Mouse (Mus musculus) midbrain, postnatal 0 days (tissue): Measurements from ENCODE around the gene Tfap2c. TPM values are rescaled to one million over a fixed set of nuclear protein-coding genes. Genes with fewer than 3 reads are reported as not detected.

Experiments used
- ATAC-seq: fragments of 200-750 bp; cut with Nextera tagmentation; 2 replicates; pipeline ENCODE4 v1.8.0; 2017; ENCODE audit warnings: moderate number of reproducible peaks, mild to moderate bottlenecking, moderate TSS enrichment, moderate library complexity; ENCODE audit not compliant: low FRiP score
- DNase-seq: peaks from one replicate; pipeline ENCODE4 v3.0.0-alpha.2; 2015; ENCODE audit warnings: low spot score
- H3K27ac ChIP-seq: fragments of 300-500 bp; sonication (generic); 2 replicates; pipeline ENCODE4 v1.5.1; 2014; ENCODE audit warnings: low read depth, mild to moderate bottlenecking, low read length, mixed read lengths
- H3K27me3 ChIP-seq: fragments of 300-500 bp; sonication (generic); 2 replicates; pipeline ENCODE4 v1.6.1; 2014; ENCODE audit warnings: low read length, control low read depth, mixed read lengths; ENCODE audit not compliant: insufficient read depth
- H3K36me3 ChIP-seq: fragments of 300-500 bp; sonication (generic); 2 replicates; pipeline ENCODE4 v1.6.1; 2014; ENCODE audit warnings: low read length, control low read depth, mixed read lengths; ENCODE audit not compliant: insufficient read depth
- H3K4me1 ChIP-seq: fragments of 300-500 bp; sonication (generic); 2 replicates; pipeline ENCODE4 v1.6.1; 2014; ENCODE audit warnings: mild to moderate bottlenecking, control low read depth, antibody characterized with exemption, low read length, mixed read lengths; ENCODE audit not compliant: insufficient read depth
- H3K4me2 ChIP-seq: fragments of 300-500 bp; sonication (generic); 2 replicates; pipeline ENCODE4 v1.6.1; 2014; ENCODE audit warnings: low read depth, mild to moderate bottlenecking, low read length, mixed read lengths; ENCODE audit not compliant: poor library complexity, severe bottlenecking
- H3K4me3 ChIP-seq: fragments of 300-500 bp; sonication (generic); 2 replicates; pipeline ENCODE4 v1.5.1; 2014; ENCODE audit warnings: low read depth, mild to moderate bottlenecking, low read length, moderate library complexity
- H3K9ac ChIP-seq: fragments of 300-500 bp; sonication (generic); replicated peaks from 2 replicates; pipeline ENCODE4 v1.6.1; 2014; ENCODE audit warnings: mild to moderate bottlenecking, low read length, moderate library complexity, mixed read lengths; ENCODE audit not compliant: poor library complexity, severe bottlenecking
- H3K9me3 ChIP-seq: fragments of 300-500 bp; sonication (generic); 2 replicates; pipeline ENCODE4 v1.6.1; 2016; ENCODE audit warnings: low read length, control low read depth
- CTCF ChIP-seq: IDR thresholded peaks from 2 replicates; pipeline ENCODE4 v1.5.1; 2016; ENCODE audit warnings: antibody characterized with exemption, mild to moderate bottlenecking
- WGBS: fragments of 180-500 bp; shearing (Covaris S2); extraction: QIAGEN DNeasy Blood & Tissue Kit; methylation state at CpG from one replicate; pipeline ENCODE4 v1.1.7; 2014; 5-methylcytosine and 5-hydroxymethylcytosine counted together
- polyA plus RNA-seq: library from polyadenylated mRNA; unstranded; fragments of >200 nt; fragmentation: Nextera tagmentation; extraction: Ambion mirVana; gene quantifications from 2 replicates; pipeline ENCODE4 v1.2.1, GENCODE M21; 2015
- total RNA-seq: library from RNA; depleted of rRNA; stranded (reverse); fragments of >200 nt; gene quantifications from 2 replicates; pipeline ENCODE4 v1.2.3, GENCODE M21; 2014; rRNA removed

Gene Tfap2c
- total RNA-seq (0.24 TPM in 1 of 2 replicates, not detected in the other), polyA plus RNA-seq (not detected in 2 replicates)

DNA sequence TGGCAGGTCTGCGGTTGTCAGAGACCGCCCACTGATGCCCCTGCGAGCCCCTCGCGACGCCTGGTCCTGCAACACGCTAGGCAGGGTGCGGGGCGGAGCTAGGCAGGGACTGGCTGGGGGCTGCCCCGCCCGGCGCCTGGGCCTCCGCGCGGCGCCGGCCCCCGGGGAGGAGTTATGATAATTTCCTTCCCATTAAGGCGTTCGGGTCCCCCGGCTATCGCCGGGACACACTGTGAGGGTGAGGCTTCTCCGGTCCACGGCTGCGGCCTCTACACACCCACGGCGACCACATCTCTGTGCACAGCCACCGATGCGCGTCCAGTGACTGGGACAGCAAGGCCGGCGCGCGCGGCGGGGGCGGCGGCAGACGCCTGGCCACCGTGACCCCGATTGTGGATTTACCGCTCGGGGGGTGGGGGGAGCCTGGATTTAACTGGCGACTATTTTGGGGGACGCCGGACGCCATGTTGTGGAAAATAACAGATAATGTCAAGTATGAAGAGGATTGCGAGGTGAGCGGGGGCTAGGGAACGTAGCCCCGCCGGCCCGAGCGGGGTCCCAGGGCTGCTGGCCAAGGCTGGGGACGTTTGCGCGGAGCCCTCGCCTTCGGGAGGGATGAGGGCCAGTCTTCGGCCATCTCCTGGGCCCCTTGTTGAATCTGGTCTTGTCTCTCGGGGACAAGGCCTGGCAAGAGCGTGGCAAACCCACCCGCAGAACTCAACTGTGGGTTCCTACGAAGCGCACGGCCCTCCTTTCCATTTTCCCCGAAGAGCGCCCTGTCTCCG, at the start of gene Tfap2c:
Tfap2c (plus strand) TSS at position 223 of the 785 bp plus-strand sequence.
- Histone ChIP-seq H3K36me3 (no peaks in the 10 kb centered on the region), H3K4me2 (no peak within 1 kb of the TSS), H3K4me3 (no peak within 1 kb of the TSS), H3K9me3 (no peaks in the 10 kb centered on the region), H3K4me1 (no peaks in the 10 kb centered on the region), H3K27me3 (peaks cover 82% of the 10 kb centered on the region), H3K9ac (no peak within 1 kb of the TSS), H3K27ac (no peak within 1 kb of the TSS)
- DNase-seq (no peak), ATAC-seq (no peak)
- WGBS = under 1% methylated on average over 70 of the region's 70 CpGs
- TF ChIP-seq CTCF = no peak

DNA sequence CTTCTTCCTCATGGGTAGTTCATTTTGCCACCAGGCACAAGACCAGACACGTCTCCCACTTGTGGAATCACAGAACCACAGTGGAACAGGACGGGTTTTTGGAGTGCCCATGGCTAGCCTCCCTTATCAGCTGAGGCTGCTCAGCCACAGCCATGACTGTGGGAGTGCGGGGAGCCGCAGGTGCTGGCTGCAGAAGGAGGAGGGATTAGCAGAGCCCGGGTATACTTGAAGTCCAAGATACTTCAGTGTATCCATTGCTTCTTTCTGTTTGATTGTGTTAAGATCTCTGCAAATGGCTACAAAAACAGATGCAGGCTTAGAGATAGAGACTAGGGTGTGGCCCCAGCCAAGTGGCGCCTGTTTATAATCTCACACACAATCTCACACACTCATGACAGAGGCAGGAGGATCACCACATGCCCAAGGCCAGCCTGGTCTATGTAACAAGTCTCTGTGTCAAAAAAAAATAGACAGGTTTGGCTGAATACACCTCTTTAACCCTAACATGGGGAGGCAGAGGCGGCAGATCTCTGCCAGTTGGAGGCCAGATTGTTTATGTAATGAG, 48.6 kb upstream of the Tfap2c start:
- no peak overlapping the region for H3K4me3 ChIP-seq
- no peak overlapping the region for H3K4me2 ChIP-seq
- ATAC-seq (no peak), DNase-seq (no peak)
- no peak overlapping the region for H3K27ac ChIP-seq
- H3K36me3 ChIP-seq = no peaks in the 10 kb centered on the region
- no peaks in the 10 kb centered on the region for H3K9me3 ChIP-seq
- no peak for TF ChIP-seq CTCF
- WGBS = 50% methylated on average over 7 of the region's 7 CpGs
- H3K27me3 ChIP-seq = no peaks in the 10 kb centered on the region
- H3K9ac ChIP-seq = no peak overlapping the region
- no peaks in the 10 kb centered on the region for H3K4me1 ChIP-seq

DNA sequence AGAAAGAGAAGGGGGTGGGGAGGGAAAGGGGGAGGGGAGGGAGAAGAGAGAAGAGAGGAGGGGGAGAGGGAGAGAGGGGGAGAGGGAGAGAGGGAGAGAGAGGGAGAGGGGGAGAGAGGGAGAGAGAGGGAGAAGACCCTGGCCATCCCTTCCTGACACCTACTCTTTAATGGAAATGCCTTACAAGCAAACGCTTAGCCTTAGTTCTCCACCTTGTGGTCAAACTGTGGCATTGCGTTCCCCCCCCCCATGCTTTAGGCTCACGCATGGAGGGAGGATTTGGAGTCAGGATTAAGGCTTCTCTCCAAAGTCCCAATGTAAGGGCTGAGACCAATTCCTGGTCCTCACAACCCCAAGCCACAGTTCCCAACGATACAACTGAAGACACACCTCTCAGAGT, 48.1 kb upstream of the Tfap2c start:
- Histone ChIP-seq H3K4me2 (no peak overlapping the region), H3K9ac (no peak overlapping the region), H3K27ac (no peak overlapping the region), H3K36me3 (no peaks in the 10 kb centered on the region), H3K4me3 (no peak overlapping the region), H3K9me3 (no peaks in the 10 kb centered on the region), H3K27me3 (no peaks in the 10 kb centered on the region), H3K4me1 (no peaks in the 10 kb centered on the region)
- WGBS = 0% methylated on average over 4 of the region's 4 CpGs
- TF ChIP-seq CTCF = peak; percentile 82
- DNase-seq = peak; percentile 71
- no peak for ATAC-seq

DNA sequence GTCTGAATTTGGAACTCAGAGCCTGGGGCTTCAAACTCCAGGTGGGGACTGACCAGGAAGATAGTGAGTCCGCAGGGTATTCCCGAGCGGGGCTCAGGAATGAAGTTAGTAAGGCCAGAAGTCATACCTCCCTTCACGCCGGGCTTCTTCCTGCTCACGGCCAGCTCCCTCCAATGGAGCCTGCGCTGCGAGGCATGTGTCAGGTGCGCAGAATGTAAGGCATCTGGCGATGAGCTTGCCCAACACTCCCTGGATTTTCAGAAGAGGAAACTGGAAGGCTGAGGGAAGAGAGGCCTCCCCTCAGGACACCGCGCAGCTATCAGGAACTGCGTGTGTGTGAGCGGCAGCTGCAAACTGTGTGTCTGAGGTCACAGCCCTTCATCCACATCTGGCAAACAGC, 47.2 kb upstream of the Tfap2c start:
- no peaks in the 10 kb centered on the region for H3K36me3 ChIP-seq
- H3K9ac ChIP-seq = no peak overlapping the region
- H3K27ac ChIP-seq = no peak overlapping the region
- H3K4me3 ChIP-seq = no peak overlapping the region
- TF ChIP-seq CTCF = no peak
- ATAC-seq = no peak
- H3K9me3 ChIP-seq = no peaks in the 10 kb centered on the region
- H3K27me3 ChIP-seq = no peaks in the 10 kb centered on the region
- WGBS = 82% methylated on average over 14 of the region's 14 CpGs
- no peaks in the 10 kb centered on the region for H3K4me1 ChIP-seq
- DNase-seq = no peak
- no peak overlapping the region for H3K4me2 ChIP-seq

DNA sequence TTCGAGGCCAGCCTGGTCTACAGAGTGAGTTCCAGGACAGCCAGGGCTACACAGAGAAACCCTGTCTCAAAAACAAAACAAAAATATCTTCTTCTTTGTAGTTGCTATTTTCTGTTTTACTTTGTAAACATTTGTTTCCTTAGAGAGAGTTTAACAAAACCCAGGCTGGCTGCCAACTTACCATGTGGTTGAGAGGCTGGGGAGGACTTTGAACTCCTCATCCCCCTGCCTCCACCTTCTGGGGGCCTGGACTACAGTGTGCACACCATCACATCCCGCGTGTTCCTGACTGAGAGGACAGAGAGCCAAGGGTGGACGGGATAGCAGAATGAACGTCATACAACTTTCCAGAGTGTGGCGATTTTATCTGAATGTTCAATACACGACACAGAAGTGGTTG, 43.3 kb upstream of the Tfap2c start:
- Histone ChIP-seq H3K9ac (no peak overlapping the region), H3K4me2 (no peak overlapping the region), H3K9me3 (no peaks in the 10 kb centered on the region), H3K27me3 (no peaks in the 10 kb centered on the region), H3K4me1 (no peaks in the 10 kb centered on the region), H3K4me3 (no peak overlapping the region), H3K27ac (no peak overlapping the region), H3K36me3 (no peaks in the 10 kb centered on the region)
- 84% methylated on average over 7 of the region's 7 CpGs for WGBS
- TF ChIP-seq CTCF = no peak
- ATAC-seq (no peak), DNase-seq (no peak)

DNA sequence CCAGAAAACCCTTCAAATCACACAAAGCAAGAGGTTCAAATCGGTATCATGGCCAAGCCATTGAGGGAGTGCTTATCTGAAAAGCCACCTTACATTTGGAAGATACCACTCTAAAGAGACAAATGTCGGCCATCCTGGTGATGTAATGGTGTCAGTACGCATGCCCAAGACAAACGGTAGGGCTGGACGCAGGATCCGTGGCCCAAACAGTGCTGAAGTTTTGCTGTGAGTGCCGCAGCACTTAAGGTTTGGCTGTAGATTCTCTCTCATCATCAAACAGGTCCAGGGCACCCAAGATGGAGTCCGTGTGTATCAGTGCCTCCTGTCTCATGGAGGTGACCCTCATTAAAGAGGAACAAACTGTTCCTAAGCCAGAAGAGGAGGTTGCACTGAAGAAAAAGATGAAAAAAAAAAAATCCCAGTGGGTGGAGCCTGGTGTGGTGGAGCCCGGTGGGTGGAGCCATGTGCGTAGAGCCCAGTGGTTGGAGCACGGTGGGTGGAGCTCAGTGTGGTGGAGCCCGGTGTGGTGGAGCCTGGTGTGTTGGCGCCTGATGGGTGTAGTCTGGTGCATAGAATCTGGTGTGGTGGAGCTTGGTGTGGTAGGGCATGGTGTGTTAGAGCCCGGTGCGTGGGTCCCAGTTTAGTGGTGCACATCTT, 39.2 kb upstream of the Tfap2c start:
- H3K27ac ChIP-seq = no peak overlapping the region
- no peaks in the 10 kb centered on the region for H3K9me3 ChIP-seq
- H3K9ac ChIP-seq = no peak overlapping the region
- ATAC-seq (no peak), DNase-seq (no peak)
- 91% methylated on average over 15 of the region's 15 CpGs for WGBS
- H3K27me3 ChIP-seq = no peaks in the 10 kb centered on the region
- H3K4me1 ChIP-seq = no peaks in the 10 kb centered on the region
- no peak overlapping the region for H3K4me2 ChIP-seq
- no peak overlapping the region for H3K4me3 ChIP-seq
- H3K36me3 ChIP-seq = no peaks in the 10 kb centered on the region
- no peak for TF ChIP-seq CTCF
